Mouse (Mus musculus) layer of hippocampus, postnatal 25 days (tissue): ENCODE data around the gene Gm47985. TPM values are rescaled to one million over a fixed set of nuclear protein-coding genes. Genes with fewer than 3 reads are reported as not detected.

ENCODE experiments used
- DNase-seq, 2 experiments: peaks; one replicate each; pipeline ENCODE4 v3.0.0; 2022; ENCODE audit warnings: mixed read lengths in 2 of 2, low spot score in 1 of 2; ENCODE audit errors: extremely low spot score in 1 of 2
- total RNA-seq, 2 experiments: library from RNA; stranded (reverse); gene quantifications; 2 replicates each; pipeline ENCODE4 v1.2.3; 2021

The Gm47985 gene
- total RNA-seq, 2 experiments from 2014 or later: not detected

- no peak for DNase-seq
Observed at GRCm38 (mm10) chr1:151216417-151216816, 34.1 kb downstream of the Gm47985 start.

- no peak for DNase-seq
Observed at GRCm38 (mm10) chr1:151219045-151219444, 36.7 kb downstream of the Gm47985 start.

DNA sequence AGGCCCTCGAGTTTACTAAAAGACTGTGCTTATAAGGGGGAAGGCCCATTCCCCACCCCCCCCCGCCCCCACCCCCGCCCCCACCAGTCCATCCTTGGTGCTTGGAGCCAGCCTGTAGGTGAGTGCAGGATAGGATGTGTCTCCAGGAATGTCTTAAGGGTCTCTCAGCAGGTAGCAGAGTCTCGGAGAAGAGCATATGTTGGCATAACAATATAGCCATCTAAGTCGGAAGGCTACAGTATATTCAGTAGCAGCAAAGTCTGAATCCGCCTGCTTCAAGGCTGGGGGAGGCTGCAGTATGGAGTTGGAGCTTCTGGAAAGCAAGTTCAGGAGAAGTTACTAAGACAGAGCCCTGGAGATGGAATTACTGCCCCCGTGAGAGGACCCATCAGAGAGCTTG is 37.8 kb downstream of the Gm47985 start:
- DNase-seq: no peak

GRCm38 (mm10) chr1:151222561-151223267 is 40.4 kb downstream of the Gm47985 start:
- no peak for DNase-seq

DNA sequence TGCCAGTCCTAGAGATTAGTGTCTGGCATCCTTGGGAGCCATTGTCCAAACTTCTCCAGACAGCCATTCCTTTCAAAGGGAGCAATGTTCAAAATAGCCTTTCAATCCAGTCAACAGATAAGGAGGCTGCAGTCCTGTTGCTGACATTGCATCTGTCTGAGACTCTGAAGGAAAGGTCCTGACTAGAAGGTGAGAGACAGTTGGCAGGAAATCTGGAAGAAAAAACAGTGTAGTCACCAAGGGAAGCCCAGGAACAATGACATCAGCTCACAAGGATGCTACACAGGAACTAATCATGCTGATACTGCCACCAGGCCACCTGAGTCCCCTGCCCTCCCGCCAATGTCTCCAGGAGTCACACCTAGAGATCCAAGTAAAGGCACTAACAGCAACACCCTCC is 41.0 kb downstream of the Gm47985 start:
- DNase-seq: no peak

DNA sequence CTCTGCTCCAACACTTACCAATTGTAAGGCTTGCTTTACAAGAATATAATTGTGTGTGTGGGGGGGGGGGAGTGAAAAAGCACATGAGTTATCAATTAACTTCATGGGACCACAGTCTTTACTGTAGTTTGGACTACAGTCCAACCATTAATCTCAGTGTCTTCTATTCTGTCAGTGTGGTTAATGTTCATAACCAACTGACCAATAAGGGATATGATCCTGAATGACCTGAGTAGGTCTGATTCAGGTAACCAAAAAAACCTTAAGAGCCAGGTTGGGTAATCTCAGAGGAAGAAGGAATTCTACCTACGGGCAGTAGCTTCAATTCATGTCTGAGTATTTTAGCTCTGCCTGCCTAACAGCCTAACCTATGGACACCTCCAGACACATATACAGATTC is 42.2 kb downstream of the Gm47985 start:
- no peak for DNase-seq

- no peak for DNase-seq
Observed at GRCm38 (mm10) chr1:151227506-151227905, 45.2 kb downstream of the Gm47985 start.

- DNase-seq: no peak
Observed at GRCm38 (mm10) chr1:151228320-151228989, 46.1 kb downstream of the Gm47985 start.

DNA sequence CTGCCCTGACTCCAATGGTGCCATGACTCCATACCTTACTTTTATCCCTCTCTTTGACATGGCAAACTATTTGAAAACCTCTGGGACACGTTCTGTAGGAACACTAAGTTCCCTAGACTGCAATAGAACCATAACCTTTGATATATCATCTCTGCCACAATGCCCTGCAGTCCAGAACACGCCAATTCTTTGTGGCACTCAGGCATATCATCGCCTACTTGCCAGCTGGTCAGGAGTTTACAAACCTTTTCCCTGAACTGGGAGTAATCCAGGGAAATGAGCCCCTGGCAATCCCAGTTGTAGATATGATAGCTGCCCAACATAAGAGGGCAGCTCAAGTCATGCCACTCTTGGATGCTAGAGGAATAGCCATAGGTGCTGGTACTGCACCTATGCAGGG is 50.0 kb downstream of the Gm47985 start:
- DNase-seq: no peak

- no peak for DNase-seq
Observed at GRCm38 (mm10) chr1:151233756-151234155, 51.4 kb downstream of the Gm47985 start.

Other genes with a start within 250 kb of the Gm47985 start
- gene Hmcn1, start 189.1 kb upstream of the Gm47985 start, total RNA-seq: 1 to 10 TPM; 2.9 to 3.8 TPM
- gene Gm8947, start 9.8 kb downstream of the Gm47985 start, total RNA-seq: not detected
- not detected for gene Gm47995, start 15.9 kb downstream of the Gm47985 start, total RNA-seq
- not detected for gene 3110040M04Rik, start 21.6 kb downstream of the Gm47985 start, total RNA-seq
- not detected for gene Gm47996, start 27.6 kb downstream of the Gm47985 start, total RNA-seq
- 10 to 100 TPM; 86.8 to 99.2 TPM for gene Ivns1abp, start 161.9 kb downstream of the Gm47985 start, total RNA-seq
- 10 to 100 TPM; 11.8 to 12.3 TPM for gene Swt1, start 245.9 kb downstream of the Gm47985 start, total RNA-seq
- 10 to 100 TPM; 31.1 to 32.4 TPM for gene Trmt1l, start 246.0 kb downstream of the Gm47985 start, total RNA-seq